Mouse (Mus musculus) left cerebral cortex, postnatal 14 days (tissue): ENCODE data around the gene Rnd2. TPM values are rescaled to one million over a fixed set of nuclear protein-coding genes. Genes with fewer than 3 reads are reported as not detected.
"Not testable (repeated sequence)": the region's sequence is repeated elsewhere in the genome, so short reads cannot be mapped to it uniquely, and the experiment has no call there.

Experiments
- DNase-seq, 2 experiments: peaks; one replicate each; pipeline ENCODE4 v3.0.0; 2021 to 2022; ENCODE audit warnings: low spot score in 2 of 2, mixed read lengths in 1 of 2
- intact Hi-C: fragments of 180-260 bp; cut with DNase I; formaldehyde crosslinking; loops from one replicate; pipeline ENCODE4 v1.15.1; 2025
- total RNA-seq, 2 experiments: library from RNA; stranded (reverse); gene quantifications; 2 replicates each; pipeline ENCODE4 v1.2.3; 2021

The Rnd2 gene
- total RNA-seq, 2 experiments from 2014 or later = 148 to 154 TPM

DNA sequence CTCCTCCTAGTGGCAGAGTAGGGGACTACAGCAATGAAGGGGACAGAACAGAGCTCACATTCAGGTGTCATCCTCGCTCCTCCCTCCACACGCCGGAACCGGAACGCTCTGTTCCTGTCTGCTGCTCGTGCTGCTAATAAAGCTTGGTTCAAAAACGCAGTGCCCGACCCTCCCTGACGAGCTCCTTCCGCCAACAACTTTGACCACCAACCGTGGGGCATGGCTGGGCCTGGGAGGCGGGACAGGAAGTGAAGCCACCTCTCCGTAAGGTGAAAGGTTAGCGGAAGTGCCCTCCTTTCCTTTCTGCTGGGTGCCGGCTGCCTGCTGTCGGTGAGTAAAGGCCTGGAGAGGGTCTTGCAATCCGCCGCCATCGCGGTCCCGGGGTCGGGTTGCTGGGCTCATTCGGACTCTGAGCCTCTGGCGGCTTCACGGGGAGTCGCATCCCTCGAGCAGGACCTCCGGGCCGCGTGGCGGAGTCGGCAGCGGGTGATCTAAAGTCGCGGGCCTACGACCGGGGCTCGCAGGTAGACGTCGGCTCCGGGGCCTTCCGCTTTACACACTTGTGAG, 22.6 kb upstream of the Rnd2 start, which contains the start of gene Rpl27:
Rpl27 (plus strand) TSS at position 172 of the 567 bp plus-strand sequence.
- DNase-seq = peak; percentile 96 to 99
- intact Hi-C loops = loop anchor here (5.0 kb wide), 1 partner anchor 125 kb away; the partner anchor contains the start of gene Psme3

DNA sequence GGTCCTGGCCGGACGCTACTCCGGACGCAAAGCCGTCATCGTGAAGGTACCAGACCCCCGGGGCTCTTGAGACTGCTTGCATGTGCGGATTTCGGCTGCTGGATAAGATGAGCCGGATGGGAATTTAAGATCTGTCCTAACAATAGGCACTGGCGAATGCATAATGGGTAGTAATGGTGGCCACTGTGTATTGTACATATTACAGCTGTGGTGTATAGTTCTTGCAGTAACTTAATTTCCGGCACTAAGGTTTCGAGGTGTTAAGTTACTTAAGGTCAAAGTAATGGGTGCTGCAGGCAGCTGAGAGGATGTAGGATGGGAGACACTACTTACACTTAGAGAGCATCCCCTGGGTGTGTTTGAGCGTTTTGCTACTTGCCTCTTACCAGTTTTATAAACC, 22.0 kb upstream of the Rnd2 start:
- intact Hi-C loops = loop anchor here (5.0 kb wide), 1 partner anchor 125 kb away; the partner anchor contains the start of gene Psme3
- DNase-seq = no peak

DNA sequence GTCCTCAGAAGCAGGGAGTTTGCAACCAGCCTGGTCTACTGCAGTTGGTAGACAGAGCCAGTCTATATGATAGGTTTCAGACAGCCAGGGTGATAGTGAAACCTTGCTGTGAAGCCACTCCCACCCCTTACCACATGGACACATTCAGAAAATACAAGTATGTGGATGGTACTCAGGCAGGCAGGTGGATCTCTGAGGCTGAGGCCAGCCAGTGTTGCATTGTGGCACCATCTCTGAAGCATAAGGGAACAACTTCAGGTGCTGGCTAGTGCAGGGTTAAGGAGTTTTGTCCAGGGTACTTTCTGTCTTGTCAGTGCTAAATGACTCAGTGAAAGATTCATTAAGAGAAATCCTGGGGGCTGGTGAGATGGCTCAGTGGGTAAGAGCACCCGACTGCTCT, 18.5 kb upstream of the Rnd2 start:
- no peak for DNase-seq
- intact Hi-C loops = no loop called here

DNA sequence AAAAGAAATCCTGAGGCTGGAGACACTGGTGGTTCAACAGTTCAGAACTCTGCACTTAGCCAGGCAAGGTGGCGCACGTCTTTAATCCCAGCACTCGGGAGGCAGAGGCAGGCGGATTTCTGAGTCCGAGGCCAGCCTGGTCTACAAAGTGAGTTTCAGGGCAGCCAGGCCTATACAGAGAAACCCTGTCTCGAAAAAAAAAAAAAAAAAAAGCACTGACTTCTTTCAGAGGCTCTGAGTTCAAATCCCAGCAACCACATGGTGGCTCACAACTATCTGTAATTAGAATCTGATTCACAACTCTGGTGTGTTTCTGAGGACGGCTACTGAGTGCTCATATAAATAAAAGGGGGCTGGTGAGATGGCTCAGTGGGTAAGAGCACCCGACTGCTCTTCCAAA, 17.9 kb upstream of the Rnd2 start:
- intact Hi-C loops, DNase-seq: not testable (repeated sequence)

DNA sequence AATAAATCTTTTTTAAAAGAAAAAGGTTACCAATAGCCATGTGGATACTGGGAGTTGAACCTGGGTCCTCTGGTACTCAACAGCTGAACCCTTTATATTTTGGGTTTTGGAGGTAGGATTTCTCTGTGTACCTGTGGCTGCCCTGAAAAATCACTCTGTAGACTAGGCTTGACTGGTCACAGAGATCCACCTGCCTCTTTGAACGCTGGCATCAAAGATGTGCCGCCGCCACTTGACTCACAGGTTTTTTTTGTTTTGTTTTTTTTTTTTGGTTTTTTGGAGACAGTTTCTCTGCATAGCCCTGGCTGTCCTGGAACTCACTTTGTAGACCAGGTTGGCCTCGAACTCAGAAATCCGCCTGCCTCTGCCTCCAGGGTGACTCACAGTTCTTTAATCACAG, 17.0 kb upstream of the Rnd2 start:
- intact Hi-C loops = no loop called here
- DNase-seq = no peak

DNA sequence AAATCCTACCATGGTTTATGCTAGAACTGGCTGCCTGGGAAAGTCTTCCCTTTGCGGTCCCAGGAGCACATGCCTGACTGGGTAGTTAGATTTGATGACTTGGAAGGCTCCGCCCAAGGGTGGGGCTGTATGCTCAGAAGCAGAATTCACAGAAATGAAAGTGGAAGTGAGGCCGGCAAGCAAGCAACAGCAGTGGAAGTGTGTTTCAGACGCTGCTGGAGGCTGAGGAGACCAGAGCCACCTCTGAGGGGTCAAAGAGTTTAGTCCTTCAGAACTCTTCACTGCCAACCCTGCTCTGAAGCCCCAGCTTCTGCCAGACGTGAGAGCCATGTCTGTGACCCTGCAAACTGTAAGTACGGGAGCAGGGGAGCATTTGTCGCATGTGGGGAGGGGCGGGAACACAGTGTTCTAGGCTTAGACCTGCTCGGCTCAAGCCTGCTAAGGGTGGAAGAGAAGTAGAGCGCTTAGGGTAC, 16.5 kb upstream of the Rnd2 start, which contains the start of gene Ifi35:
Ifi35 (plus strand) TSS at position 134 of the 473 bp plus-strand sequence.
- intact Hi-C loops = no loop called here
- DNase-seq = no peak

DNA sequence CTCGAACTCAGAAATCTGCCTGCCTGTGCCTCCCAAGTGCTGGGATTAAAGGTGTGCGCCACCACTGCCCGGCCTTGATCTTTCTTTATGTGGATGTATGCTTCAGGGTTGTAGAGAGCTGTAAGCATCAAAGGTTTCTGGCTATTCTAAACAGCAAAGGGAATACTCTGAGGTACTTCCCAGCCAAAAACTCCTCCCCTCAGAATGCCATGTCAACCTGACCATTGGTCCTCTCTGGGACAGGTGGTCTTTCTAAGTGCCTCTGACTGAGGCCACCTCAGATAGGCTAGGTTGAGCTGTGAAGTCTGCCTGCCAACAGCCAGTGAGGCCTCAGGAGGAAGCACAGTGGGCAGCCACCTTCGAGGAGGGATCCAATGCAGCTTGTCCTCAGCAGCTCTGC, 15.9 kb upstream of the Rnd2 start:
- intact Hi-C loops = no loop called here
- no peak for DNase-seq

DNA sequence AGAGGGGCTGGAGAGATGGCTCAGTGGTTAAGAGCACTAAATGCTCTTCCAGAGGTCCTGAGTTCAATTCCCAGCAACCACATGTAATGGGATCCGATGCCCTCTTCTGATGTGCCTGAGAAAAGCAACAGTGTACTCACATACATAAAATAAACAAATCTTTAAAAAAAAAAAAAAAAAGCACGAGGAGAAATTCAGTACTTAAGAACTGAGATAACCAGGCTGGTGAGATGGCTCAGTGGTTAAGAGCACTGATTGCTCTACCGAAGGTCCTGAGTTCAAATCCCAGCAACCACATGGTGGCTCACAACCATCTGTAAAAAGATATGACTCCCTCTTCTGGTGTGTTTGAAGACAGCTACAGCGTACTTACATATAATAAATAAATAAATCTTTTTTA, 15.2 kb upstream of the Rnd2 start:
- intact Hi-C loops, DNase-seq: not testable (repeated sequence)

DNA sequence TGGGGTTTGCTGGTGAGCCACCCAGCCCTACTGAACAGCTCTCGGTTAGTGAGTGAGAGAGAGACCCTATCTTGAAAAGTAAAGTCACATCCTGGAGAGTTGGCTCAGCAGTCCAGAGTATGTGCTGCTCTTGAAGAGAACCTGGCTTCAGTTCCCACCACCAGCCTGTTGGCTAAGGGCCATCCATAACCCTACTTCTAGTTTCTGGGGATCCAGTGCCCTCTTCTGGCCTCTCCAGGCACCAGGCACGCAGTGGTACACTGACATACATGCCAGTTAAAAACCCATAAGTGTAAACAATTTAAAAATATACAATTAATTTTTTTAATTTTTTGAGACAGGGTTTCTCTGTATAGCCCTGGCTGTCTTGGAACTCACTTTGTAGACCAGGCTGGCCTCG, 14.4 kb upstream of the Rnd2 start:
- DNase-seq = no peak
- intact Hi-C loops = no loop called here

DNA sequence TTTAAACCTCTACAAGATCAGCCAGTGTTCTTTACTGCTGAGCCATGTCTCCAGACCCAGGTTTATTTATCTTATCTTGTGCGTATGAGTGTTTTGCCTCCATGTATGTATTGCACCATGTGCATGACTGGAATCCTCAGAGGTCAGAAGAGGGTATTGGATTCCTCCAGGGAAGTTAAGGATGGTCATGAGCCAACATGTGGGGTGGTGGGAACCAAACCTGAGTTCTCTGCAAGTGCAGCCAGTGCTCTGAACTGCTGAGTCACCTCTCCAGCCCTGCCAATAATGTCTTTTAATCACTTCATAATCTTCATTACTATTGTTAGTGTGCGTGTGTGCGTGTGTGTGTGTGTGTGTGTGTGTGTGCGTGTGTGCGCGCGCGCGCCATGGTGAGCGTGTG, 13.3 kb upstream of the Rnd2 start:
- intact Hi-C loops = no loop called here
- DNase-seq = no peak

DNA sequence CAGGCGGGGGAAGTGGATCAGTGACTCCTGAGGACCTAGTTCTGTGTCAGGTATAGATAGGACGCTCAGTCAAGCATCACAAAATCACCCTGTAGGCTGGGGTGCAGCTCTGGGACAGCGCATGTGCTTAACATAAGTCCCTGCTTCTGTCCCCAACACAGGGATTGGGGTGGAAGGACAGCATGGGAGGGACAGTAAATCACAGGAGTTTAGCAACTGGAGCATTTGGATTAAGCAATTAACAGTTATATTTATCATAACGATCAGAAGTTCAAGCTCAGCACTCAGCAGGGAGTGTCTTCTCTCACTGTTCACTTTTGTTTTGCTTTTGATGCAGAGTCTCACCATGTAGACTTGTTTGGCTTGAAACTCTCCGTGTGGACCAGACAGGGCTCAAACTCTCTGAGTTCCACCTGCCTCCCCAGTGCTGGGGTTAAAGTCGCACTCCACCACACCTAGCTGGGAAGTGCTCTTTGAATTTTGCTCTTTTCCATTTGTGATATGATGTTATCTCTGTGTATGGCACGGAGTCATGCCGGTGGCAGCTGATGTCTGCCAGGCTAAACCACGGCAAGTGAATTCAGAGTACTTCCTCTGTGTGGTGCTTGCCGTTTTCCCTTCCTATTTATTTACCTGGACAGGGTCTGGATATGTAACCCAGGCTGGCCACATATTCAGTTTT, 12.6 kb upstream of the Rnd2 start:
- DNase-seq = no peak
- intact Hi-C loops = no loop called here

DNA sequence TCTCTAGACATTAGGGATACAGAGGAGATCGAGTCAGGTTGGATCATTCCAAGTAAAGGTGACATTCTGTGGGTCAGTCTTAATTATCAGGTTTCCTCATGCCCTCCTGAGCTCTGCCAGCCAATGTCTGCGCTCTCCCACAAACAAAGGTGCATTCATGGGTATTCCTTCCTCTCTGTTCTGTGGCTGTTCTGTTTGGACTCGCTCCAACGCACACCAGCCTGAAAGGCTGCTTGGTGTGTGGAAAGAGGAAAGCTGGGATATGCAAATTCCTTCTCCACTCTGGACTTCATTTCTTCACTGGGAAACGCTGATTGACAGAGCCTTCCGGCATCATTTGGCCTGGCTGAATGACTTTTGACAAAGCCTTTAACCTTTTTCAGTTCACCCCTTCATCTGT, 10.1 kb upstream of the Rnd2 start:
- no peak for DNase-seq
- intact Hi-C loops = no loop called here

DNA sequence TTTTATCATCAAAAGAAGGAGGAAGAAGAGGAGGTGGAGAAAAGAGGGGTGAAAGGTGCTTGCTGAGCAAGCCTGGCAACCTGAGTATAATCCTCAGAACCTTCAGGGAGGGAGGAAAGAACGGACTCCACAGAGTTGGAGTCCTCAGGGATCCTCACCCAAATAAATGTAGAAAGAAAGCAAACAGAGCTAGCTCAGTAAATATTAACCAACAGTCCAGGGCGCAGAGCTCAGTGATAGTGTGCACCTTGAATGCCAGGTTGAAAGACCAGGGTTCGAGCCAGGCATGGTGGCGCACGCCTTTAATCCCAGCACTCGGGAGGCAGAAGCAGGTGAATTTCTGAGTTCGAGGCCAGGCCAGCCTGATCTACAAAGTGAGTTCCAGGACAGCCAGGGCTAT, 9.2 kb upstream of the Rnd2 start:
- no peak for DNase-seq
- intact Hi-C loops = no loop called here

DNA sequence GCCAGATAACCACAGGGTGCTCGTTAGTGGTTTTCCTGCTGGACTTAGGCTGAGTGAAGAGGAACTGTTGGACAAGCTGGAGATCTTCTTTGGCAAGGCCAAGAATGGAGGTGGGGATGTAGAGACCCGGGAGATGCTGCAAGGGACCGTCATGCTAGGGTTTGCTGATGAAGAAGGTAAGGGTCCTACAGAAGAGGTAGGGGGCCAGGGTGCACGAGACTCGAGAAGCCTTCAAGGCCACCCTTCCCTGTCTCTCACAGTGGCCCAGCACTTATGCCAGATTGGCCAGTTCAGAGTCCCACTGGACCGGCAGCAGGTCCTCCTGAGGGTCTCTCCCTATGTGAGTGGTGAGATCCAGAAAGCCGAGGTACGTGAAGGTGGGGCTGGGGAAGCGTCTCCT, 7.2 kb upstream of the Rnd2 start:
- intact Hi-C loops = no loop called here
- no peak for DNase-seq

DNA sequence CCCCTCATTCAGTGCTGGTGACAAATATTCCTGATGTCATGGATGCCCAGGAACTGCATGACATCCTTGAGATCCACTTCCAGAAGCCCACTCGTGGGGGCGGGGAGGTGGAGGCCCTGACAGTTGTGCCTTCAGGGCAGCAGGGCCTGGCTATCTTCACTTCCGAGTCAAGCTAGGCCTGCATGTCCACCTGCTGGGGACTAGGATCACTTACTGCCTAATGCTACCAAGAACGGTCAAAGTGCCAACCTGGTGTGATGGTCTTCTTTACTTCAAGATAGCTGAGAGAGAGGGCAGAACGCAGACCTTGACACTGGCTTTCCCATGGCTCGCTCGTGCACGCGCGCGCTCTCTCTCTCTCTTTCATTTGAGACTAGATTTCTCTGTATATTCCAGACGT, 6.6 kb upstream of the Rnd2 start:
- intact Hi-C loops = no loop called here
- DNase-seq = no peak

DNA sequence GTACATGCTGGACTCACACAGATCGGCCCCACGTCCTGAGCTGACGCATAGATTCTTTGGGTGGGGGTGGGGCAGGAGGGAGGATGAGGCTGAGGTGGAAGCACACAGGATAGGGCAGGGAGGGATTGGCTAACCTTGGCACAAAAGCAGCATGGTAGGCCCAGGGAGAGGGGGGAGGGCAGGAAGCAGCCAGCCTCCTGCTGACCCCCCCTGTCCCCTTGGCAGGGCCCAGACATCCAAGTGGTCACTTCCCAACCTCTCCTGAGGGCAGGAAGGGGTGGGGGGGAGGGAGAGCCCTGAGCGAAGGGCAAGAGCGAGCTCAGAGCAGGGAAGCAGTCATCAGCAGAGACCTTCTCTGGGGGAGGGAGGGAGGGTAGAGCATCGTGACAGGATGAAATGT, 5.1 kb upstream of the Rnd2 start:
- intact Hi-C loops = no loop called here
- DNase-seq = no peak

DNA sequence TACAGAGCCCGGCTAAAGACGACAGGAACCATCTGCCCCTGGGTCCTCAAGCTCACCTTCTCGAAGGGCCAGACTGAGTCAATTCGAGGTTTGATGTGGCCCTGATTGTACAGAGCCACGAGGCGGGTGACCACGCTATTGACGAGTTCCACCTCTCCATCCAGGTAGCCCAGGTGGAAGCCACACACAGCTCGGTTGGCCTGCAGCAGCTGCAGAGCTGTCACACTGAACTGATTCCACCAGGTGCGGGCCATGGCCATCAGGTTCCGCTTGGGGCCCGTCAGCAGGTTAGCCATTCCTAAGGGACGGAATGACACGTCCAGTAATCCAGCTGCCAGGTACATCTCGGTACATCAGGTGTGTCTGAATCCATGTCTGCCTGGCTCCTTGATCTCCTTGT, 4.5 kb upstream of the Rnd2 start:
- DNase-seq = no peak
- intact Hi-C loops = no loop called here

DNA sequence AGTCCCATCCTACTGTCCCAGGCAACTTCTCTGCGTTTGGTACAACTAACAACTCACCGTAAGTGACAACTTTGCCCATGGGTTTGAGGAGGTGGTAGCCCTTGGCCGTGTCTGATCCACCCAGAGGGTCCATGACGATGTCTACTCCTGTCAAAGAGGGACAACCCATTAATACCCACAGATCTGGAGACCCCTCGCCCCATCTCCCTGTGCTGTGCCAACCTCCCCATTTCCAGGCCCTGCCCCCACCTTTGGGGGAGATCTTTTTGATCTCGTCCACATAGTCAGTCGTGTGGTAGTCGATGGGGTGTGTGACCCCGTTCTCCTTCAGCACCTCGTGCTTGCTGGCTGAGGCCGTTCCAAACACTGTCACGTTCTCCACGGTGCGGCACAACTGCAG, 2.7 kb upstream of the Rnd2 start:
- intact Hi-C loops = no loop called here
- no peak for DNase-seq

DNA sequence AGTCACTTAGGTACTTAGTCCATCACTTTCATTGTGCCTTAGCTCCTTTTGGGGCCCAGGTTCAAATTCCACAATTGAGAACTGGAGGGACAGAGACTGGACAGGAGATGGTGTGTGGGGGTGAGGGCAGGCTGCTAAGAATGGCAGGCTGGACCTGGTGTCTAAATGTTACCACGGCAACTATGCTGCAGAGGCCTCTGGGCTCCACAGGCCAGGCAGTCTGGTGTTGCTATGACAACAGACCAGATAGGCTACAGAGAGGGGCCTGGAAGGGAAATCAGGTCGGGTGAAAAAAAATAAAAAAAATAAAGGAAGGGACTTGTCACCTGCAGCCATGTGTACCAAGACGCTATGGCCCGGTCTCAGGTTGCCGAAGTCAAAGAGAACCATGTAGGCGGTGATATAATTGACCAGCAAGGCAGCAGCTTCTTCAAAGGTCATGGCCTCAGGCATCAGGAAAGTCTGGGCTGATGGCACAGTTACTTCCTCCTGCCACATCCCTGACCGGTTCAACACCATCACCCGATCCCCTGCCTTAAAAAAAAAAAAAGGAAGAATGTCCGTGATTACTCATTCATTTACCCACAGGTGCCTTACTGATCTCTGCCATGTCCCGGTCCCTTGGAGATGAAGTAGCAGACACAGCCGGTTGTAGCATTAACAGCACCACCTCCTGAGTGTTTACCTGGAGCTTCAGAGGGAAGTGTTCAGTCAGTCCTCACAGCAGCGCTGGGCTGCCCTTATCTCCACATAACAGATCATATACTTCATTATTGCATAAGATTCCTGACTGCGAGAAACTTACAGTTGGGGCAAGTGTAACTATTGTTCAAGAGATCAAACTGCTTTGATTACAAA, 2.0 kb upstream of the Rnd2 start:
- DNase-seq = no peak
- intact Hi-C loops = no loop called here
